Mouse (Mus musculus) right cerebral cortex, adult 18-20 months (tissue): ENCODE data around the gene Tmem8b.
A peak's percentile ranks its signal among the peaks of the same experiment; 100 is the strongest.

Experiments used
- DNase-seq: peaks from one replicate; pipeline ENCODE4 v3.0.0; 2022; ENCODE audit warnings: mixed read lengths

Gene Tmem8b

DNA sequence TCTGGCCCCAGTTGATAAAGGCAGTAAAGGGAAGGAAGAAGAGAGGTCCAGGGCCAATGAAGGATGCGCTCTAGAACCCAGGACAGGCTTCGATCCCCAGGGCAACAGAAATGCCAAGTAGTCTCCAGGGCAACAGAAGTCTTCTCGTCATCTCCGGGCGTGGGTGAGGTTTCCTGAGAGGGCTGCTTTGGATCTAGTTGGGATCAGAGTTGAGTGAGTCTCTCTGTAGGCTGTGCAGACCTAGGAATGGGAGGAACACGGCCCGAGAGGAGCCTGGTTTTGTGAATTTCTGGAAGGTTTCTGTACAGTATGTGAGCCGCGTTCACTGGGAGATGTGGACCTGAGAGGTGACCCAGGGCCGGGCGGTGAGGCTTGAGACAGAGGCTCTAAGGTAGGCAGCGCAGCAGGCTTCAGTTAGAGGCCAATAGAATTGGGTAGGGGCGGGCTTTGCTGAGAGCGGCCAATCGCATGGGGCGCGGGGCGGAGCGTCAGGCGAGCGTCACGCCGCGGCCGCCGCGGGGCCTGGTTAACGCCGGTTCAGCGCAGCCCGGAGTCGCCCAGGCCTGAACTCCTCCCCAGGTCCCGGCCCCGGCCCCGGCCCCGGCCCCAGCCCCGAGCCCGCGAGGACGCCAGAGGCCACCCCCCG, at the start of gene Tmem8b, which contains the start of gene Fam221b:
Gene Tmem8b, plus strand, starts transcription at position 190 of the 646 bp plus-strand sequence.
Gene Fam221b, minus strand, starts transcription at position 364 of the 646 bp plus-strand sequence.
- peak; percentile 93 for DNase-seq

DNA sequence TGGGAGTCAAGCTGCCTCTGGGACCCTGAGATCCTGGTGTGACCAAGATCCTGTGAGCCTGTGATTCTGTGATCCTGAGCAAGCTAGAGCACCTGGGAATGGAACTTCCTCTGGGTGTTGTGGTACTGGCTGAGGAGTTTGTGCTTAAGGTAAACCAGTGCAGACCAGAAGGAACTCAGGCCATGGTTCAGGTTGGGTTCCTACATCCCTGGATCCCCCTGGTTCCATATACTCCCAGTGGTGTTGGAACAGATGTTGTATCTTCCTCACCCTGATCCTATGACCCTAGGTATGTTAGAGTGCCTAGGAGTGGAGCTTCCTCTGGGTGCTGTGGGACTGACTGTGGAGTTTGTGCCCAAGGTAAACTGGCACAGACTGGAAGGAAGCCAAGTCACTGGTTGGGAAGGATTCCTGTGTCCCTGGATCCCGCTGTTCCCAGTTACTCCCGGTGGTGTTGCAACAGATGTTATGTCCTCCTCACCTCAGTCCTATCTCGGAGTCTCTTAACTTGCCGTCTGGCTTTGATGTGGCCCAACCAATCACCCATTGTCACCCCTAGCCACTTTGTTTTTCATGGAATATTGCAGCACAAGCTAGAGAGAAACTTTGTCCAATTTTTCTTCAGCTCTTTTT, 48.5 kb upstream of the Tmem8b start:
- DNase-seq, result no peak

DNA sequence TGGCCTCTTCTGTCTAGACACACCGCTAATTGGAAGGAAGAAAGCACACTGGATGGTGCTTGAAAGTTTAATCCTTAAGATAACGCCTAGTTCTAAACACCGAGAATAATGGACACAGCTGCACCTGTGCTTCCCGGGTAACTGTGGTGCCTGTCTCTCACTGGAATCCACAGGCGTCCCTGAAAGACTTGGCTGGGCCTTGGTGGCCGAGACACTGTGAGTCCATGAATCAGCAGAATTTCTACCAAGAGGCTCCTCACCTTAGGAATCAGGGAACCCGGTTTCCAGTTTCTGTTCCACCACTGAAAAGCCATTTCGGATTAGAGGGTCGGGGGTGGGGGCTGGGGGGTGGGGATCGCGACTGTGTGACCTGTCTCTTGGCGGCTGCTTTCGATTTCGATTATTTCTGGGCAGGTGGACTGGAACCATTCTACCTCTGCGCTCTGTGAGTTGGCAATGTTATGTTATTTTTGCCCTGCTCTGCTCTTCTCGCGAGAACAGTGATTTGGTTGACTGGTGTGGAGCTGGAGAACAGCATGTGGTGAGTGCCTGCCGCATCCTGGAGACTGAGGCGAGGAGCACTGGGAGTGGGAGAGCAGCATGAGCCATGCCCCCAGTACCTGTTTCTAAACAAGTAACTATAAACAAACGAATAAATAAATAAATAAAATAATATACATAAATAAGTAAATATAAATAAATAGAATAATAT, 39.5 kb upstream of the Tmem8b start:
- no peak for DNase-seq

DNA sequence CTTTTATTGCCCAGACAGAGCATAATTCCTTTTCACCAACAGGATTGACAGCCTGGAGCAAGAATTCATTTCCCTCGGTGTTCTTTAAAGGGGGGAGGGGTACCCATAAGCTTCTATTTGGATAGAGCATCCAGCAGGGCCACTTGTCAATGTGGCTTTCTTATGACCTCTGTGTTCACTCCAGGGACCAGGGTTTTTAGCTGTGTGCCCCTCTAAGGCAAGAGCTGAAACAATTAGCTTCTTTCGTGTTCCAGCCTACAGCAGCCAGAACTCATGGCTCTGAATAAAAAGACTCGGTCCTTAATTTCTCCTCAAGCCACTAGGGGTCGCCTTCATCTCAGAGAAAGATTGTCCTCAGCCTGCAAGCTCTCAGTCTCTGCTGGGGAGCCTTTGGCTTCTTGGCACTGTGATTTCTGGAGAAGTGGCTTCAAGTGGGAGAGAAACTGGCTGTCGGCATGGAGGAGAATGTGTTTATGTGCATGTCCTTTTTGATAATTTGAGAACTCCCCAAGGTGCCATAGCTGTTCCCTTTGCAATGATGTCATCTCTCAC, 38.7 kb upstream of the Tmem8b start:
- peak; percentile 88 for DNase-seq

GRCm38 (mm10) chr4:43630671-43631045, 38.1 kb upstream of the Tmem8b start:
- DNase-seq, result no peak

- peak; percentile 29 for DNase-seq
Measured at GRCm38 (mm10) chr4:43631046-43631955, 37.5 kb upstream of the Tmem8b start, which contains the start of gene Npr2. TSS of gene Npr2 (plus strand) at chr4:43631935.

- DNase-seq, result no peak
Measured at GRCm38 (mm10) chr4:43631956-43632920, 36.5 kb upstream of the Tmem8b start.

DNA sequence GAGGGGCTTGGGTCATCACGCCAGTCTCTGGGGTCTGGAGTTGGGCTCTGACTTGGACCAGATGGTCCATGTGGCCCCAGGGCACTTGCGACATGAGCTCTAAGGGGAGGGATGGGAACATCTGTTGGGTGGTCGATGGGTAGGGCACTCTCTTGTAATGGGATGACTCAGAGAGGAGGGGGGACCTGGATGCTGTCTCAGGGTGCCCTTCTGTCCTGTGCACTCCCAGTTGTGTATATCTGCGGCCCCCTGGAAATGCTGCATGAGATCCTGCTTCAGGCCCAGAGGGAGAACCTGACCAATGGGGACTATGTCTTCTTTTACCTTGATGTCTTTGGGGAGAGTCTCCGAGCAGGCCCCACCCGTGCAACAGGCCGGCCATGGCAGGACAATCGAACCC, 35.5 kb upstream of the Tmem8b start:
- no peak for DNase-seq

GRCm38 (mm10) chr4:43633736-43634135, 35.0 kb upstream of the Tmem8b start:
- DNase-seq, result no peak

DNA sequence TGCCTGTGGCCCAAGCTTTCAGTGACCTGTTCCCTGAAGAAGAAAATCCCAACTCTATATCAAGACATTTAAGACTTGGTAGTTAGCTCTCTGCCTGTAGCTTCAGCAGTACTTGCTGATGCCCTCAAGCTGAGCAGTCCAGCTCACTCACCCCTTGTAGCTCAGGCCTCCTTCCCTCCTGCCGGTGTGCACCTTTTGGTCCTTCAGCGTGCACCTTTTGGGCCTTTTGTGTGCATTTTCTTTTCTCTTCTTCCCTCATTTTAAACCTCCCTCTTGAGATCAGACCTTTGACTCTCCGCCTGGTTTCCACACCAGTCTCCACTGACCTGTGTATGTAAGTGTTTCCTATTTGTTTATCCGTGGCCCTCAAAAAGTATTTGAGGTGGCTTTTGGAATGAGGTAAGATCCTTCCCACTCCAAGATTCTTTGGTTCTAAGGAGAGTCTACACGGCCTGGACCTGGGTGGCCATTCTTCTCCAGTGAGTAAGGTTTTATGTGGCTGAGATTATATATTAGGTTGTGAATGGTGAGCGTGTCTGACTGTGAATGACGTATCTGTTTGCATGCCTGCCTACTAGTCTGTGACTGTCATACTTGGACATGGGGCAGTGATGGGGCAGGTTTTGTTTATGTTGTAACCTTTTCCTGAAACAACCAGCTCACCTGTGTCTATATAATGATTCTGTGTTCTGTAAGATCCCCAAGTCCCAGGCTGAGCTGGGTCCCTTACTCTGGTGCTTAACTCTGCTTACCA, 34.0 kb upstream of the Tmem8b start:
- no peak for DNase-seq

- DNase-seq, result no peak
Measured at GRCm38 (mm10) chr4:43636751-43637150, 32.0 kb upstream of the Tmem8b start.

DNA sequence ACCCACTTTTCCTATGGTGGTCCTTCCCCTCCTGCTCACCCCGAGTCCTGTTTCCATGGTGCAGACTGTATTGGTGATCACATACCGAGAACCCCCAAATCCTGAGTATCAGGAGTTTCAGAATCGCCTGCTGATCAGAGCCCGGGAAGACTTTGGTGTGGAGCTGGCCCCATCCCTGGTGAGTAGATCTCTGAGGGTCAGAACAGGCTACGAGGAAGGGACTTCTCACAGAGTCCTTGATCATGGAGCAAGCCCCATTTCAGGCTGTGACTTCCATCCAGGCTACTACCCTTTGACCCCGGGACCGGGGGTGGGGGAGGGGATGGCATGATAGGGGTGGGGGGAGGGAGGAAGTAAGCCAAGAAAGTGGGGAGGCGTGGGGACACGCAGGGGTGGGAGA, 28.7 kb upstream of the Tmem8b start:
- DNase-seq, result no peak

- DNase-seq, result no peak
Measured at GRCm38 (mm10) chr4:43640491-43640890, 28.3 kb upstream of the Tmem8b start.

- DNase-seq, result no peak
Measured at GRCm38 (mm10) chr4:43649783-43650182, 19.0 kb upstream of the Tmem8b start.

DNA sequence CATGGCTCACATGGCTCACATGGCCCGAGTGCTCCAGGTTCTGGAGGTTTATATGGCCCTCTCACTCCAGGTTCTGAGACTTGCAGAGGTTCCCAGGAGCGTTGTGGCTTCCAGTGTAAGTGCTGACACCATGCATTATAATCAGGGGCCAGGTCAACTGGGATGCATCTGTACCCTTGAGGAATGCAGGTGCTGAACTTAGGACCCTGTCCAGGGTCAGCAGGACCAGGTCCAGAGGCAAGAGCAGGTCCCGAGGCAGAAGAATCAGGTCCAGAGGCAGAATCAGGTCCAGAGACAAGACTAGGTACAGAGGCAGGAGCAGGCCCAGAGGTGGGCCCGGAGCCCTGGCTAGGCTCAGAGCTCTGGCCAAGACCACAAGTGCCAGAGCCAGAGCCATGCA, 16.0 kb upstream of the Tmem8b start:
- no peak for DNase-seq

DNA sequence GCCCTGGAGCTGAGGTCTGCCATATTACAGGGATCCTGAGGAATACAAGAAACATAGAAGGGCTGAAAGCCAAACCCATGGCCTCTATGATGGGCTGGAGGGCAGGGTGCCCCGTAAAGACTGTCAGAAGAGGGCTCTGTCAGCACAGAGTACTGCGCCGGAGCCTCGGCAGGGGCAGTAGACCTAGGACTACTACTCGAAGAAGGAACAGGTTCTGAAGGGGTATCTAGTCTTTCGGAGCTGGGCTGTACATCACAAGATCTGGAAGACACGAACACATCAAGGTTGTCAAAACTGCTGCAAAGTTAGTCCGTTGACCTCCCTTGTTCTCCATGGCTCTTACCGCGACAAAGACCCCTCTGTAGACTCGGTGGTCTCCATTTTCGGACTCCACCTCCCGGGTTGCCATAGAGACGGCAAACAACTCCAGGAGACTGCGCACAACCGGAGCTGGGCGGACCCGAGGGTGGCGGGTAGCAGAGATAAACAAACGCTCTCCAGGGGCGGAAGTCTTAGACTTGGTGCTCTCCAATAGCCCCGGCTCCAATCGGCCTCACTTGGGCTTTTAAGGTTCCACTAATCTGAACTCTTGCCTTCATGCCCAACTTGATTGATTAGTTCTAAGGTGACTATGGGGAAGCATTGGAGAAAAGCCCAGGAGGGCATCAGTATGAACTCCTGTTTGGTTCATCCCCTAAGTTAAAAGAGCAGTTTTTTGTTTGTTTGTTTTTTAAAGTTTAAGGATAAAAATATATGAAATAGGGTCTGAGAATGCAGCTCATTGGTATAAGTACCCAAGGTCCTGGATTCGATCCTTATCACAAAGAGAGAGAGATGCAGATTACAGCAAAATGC, 15.4 kb upstream of the Tmem8b start, which contains the start of gene Spag8:
Gene Spag8, minus strand, starts transcription at position 434 of the 855 bp plus-strand sequence.
- DNase-seq, result no peak

GRCm38 (mm10) chr4:43655656-43656338, 13.0 kb upstream of the Tmem8b start:
- no peak for DNase-seq

DNA sequence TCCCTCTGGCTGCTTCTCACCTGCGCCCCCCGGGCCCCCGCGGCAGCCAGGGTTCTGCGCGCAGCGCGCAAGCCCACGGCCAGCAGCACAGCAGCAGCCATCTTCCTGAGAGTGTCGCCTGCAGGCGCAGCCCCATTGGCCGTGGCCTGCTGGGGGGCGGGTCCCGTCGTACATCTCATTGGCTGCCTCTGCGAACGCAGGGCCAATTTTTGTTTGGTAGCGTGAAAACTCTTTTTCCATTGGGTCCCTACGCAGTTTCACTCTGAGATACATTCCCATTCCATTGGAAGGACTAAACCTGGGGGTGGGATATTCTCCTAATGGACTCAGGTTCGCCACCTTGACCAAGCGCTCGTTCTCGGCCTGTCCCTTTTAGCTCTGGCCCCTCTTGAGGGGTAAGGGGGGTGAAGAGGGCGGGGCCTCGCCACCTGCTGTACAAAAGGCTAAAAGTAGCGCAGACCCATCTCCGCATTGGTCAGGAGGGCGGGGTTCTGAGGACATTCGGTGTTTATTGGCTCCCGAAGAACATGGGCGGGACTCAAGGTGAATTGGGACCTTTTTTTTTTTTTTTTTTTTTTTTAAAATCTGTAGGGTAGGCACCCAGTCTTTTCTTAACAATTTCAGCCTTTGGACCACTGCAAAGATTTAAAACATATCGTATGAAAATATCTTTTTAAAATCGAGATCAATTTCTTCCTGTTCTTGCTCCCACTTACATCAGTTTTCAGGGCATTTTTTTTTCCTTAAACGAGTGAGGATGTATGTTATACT, 12.2 kb upstream of the Tmem8b start, which contains the start of gene Hint2:
Gene Hint2, minus strand, starts transcription at position 128 of the 771 bp plus-strand sequence.
- DNase-seq, result peak; percentile 96
